Mouse (Mus musculus) liver, adult 2 months (tissue): ENCODE results near the gene Wdr76. TPM values are rescaled to one million over a fixed set of nuclear protein-coding genes. Genes with fewer than 3 reads are reported as not detected.
"Not testable (repeated sequence)": the region's sequence is repeated elsewhere in the genome, so short reads cannot be mapped to it uniquely, and the experiment has no call there.

ENCODE experiments used
- DNase-seq: peaks from one replicate; pipeline ENCODE4 v3.0.0-alpha.2; 2011; ENCODE audit warnings: low read depth, low spot score; ENCODE audit errors: extremely low read depth
- H3K27ac ChIP-seq: fragments of 200-500 bp; replicated peaks from 2 replicates; pipeline ENCODE4 v1.5.1; 2012; ENCODE audit warnings: low read depth, mild to moderate bottlenecking, control low read depth, inconsistent platforms, low read length; ENCODE audit not compliant: insufficient read depth
- H3K27me3 ChIP-seq: fragments of 200-500 bp; 2 replicates; pipeline ENCODE4 v1.6.1; 2012; ENCODE audit warnings: mild to moderate bottlenecking, moderate library complexity, low read length, inconsistent platforms; ENCODE audit not compliant: control insufficient read depth, insufficient read depth
- H3K36me3 ChIP-seq: fragments of 200-500 bp; 2 replicates; pipeline ENCODE4 v1.6.1; 2012; ENCODE audit warnings: low read length, inconsistent platforms; ENCODE audit not compliant: control insufficient read depth, insufficient read depth
- H3K4me1 ChIP-seq: fragments of 200-500 bp; 2 replicates; pipeline ENCODE4 v1.6.1; 2011; ENCODE audit warnings: low read length; ENCODE audit not compliant: control insufficient read depth, insufficient read depth
- H3K4me3 ChIP-seq: fragments of 200-500 bp; 2 replicates; pipeline ENCODE4 v1.5.1; 2011; ENCODE audit warnings: low read depth, mild to moderate bottlenecking, control low read depth, low read length, moderate library complexity; ENCODE audit not compliant: insufficient read depth
- H3K79me2 ChIP-seq: fragments of 200-500 bp; 2 replicates; pipeline ENCODE4 v1.6.1; 2012; ENCODE audit warnings: inconsistent platforms, mild to moderate bottlenecking, low read length, moderate library complexity; ENCODE audit not compliant: control insufficient read depth, insufficient read depth
- H3K9ac ChIP-seq: fragments of 200-500 bp; 2 replicates; pipeline ENCODE4 v1.6.1; 2012; ENCODE audit warnings: low read depth, mild to moderate bottlenecking, control low read depth, inconsistent platforms, low read length
- CTCF ChIP-seq: fragments of 200-500 bp; IDR thresholded peaks from 2 replicates; pipeline ENCODE4 v1.5.1; 2011; ENCODE audit warnings: low read depth, low read length, control low read depth
- POLR2A ChIP-seq: fragments of 200-500 bp; IDR thresholded peaks from 2 replicates; pipeline ENCODE4 v1.6.1; 2011; ENCODE audit warnings: low read length, control low read depth; ENCODE audit not compliant: insufficient read depth; ENCODE audit errors: extremely low read depth
- WGBS: fragments of 180-500 bp; shearing (Covaris S2); methylation state at CpG from one replicate; pipeline ENCODE4 v1.1.7; 2018; 5-methylcytosine and 5-hydroxymethylcytosine counted together
- polyA plus RNA-seq: library from polyadenylated mRNA; depleted of rRNA; stranded (reverse); fragments of >200 nt; gene quantifications from 2 replicates; pipeline ENCODE4 v1.2.3, GENCODE M21; 2012
- total RNA-seq: library from RNA; depleted of rRNA; stranded (reverse); fragments of >200 nt; gene quantifications from 2 replicates; pipeline ENCODE4 v1.2.3, GENCODE M21; 2014

Gene Wdr76
- total and polyA plus RNA-seq, 2 experiments, result 1.2 to 1.5 TPM

GRCm38 (mm10) chr2:121514211-121514610 lies 7.7 kb downstream of the Wdr76 start:
- no peak for DNase-seq
- Histone ChIP-seq H3K27me3 (no peaks in the 10 kb centered on the region), H3K79me2 (no peaks in the 10 kb centered on the region), H3K27ac (no peak overlapping the region), H3K4me3 (no peak overlapping the region), H3K36me3 (no peaks in the 10 kb centered on the region), H3K4me1 (no peaks in the 10 kb centered on the region), H3K9ac (no peak overlapping the region)
- 92% methylated on average over 4 of the region's 4 CpGs for WGBS
- TF ChIP-seq CTCF (no peak), POLR2A (no peak)

- Histone ChIP-seq H3K79me2 (no peaks in the 10 kb centered on the region), H3K27me3 (no peaks in the 10 kb centered on the region), H3K27ac (no peak overlapping the region), H3K4me1 (no peaks in the 10 kb centered on the region), H3K9ac (no peak overlapping the region), H3K36me3 (no peaks in the 10 kb centered on the region; the same call in 1 of the 2 replicates), H3K4me3 (no peak overlapping the region)
- 92% methylated on average over 5 of the region's 5 CpGs for WGBS
- TF ChIP-seq CTCF, result no peak
- no peak for TF ChIP-seq POLR2A
- DNase-seq, result no peak
Measured at GRCm38 (mm10) chr2:121518106-121518505, 11.6 kb downstream of the Wdr76 start.

- not testable (repeated sequence) for H3K4me3 ChIP-seq, H3K79me2 ChIP-seq, DNase-seq, H3K36me3 ChIP-seq, H3K9ac ChIP-seq, H3K4me1 ChIP-seq, H3K27me3 ChIP-seq, H3K27ac ChIP-seq
- 93% methylated on average over 4 of the region's 4 CpGs for WGBS
Measured at GRCm38 (mm10) chr2:121518711-121519110, 12.2 kb downstream of the Wdr76 start.

- no peak overlapping the region for H3K4me3 ChIP-seq
- WGBS, result 89% methylated on average over 2 of the region's 2 CpGs
- no peaks in the 10 kb centered on the region for H3K79me2 ChIP-seq
- no peak overlapping the region for H3K27ac ChIP-seq
- no peak overlapping the region for H3K9ac ChIP-seq
- H3K36me3 ChIP-seq, result no peaks in the 10 kb centered on the region; the same call in 1 of the 2 replicates
- no peaks in the 10 kb centered on the region for H3K4me1 ChIP-seq
- TF ChIP-seq POLR2A (no peak), CTCF (no peak)
- no peak for DNase-seq
- no peaks in the 10 kb centered on the region for H3K27me3 ChIP-seq
Measured at GRCm38 (mm10) chr2:121522006-121522405, 15.5 kb downstream of the Wdr76 start.

- WGBS, result 100% methylated on average over 3 of the region's 3 CpGs
- H3K79me2 ChIP-seq, H3K27me3 ChIP-seq, H3K9ac ChIP-seq, DNase-seq, H3K36me3 ChIP-seq, H3K4me1 ChIP-seq, H3K27ac ChIP-seq, H3K4me3 ChIP-seq: not testable (repeated sequence)
Measured at GRCm38 (mm10) chr2:121522830-121523229, 16.3 kb downstream of the Wdr76 start.

- H3K79me2 ChIP-seq, result no peaks in the 10 kb centered on the region
- WGBS, result 88% methylated on average over 2 of the region's 2 CpGs
- DNase-seq, result no peak
- no peaks in the 10 kb centered on the region; the same call in 1 of the 2 replicates for H3K36me3 ChIP-seq
- no peak overlapping the region for H3K4me3 ChIP-seq
- no peak overlapping the region for H3K27ac ChIP-seq
- no peaks in the 10 kb centered on the region for H3K4me1 ChIP-seq
- TF ChIP-seq CTCF (no peak), POLR2A (no peak)
- H3K9ac ChIP-seq, result no peak overlapping the region
- no peaks in the 10 kb centered on the region for H3K27me3 ChIP-seq
Measured at GRCm38 (mm10) chr2:121525056-121525455, 18.5 kb downstream of the Wdr76 start.
